Mouse (Mus musculus) limb, embryonic 14.5 days (tissue): Measurements from ENCODE around the gene Tnpo3. TPM values are rescaled to one million over a fixed set of nuclear protein-coding genes. Genes with fewer than 3 reads are reported as not detected.

Experiments
- ATAC-seq: fragments of 200-750 bp; cut with Nextera tagmentation; 2 replicates; pipeline ENCODE4 v1.8.0; 2017; ENCODE audit warnings: low read depth, moderate number of reproducible peaks, moderate TSS enrichment; ENCODE audit not compliant: low FRiP score
- DNase-seq: peaks from one replicate; pipeline ENCODE4 v3.0.0-alpha.2; 2015; ENCODE audit warnings: low spot score
- H3K27ac ChIP-seq: fragments of 300-500 bp; sonication (generic); replicated peaks from 2 replicates; pipeline ENCODE4 v1.5.1; 2014; ENCODE audit warnings: low read depth, mild to moderate bottlenecking, low read length, moderate library complexity, mixed read lengths
- H3K27me3 ChIP-seq: fragments of 300-500 bp; sonication (generic); 2 replicates; pipeline ENCODE4 v1.6.1; 2014; ENCODE audit warnings: low read length, mixed read lengths; ENCODE audit not compliant: control insufficient read depth, insufficient read depth
- H3K36me3 ChIP-seq: fragments of 300-500 bp; sonication (generic); 2 replicates; pipeline ENCODE4 v1.6.1; 2014; ENCODE audit warnings: mild to moderate bottlenecking, low read length, moderate library complexity, mixed read lengths; ENCODE audit not compliant: control insufficient read depth, insufficient read depth
- H3K4me1 ChIP-seq: fragments of 300-500 bp; sonication (generic); 2 replicates; pipeline ENCODE4 v1.6.1; 2014; ENCODE audit warnings: antibody characterized with exemption, low read length, mixed read lengths; ENCODE audit not compliant: control insufficient read depth, insufficient read depth
- H3K4me2 ChIP-seq: fragments of 300-500 bp; sonication (generic); replicated peaks from 2 replicates; pipeline ENCODE4 v1.6.1; 2014; ENCODE audit warnings: low read depth, mild to moderate bottlenecking, low read length, moderate library complexity; ENCODE audit not compliant: severe bottlenecking
- H3K4me3 ChIP-seq: fragments of 300-500 bp; sonication (generic); replicated peaks from 2 replicates; pipeline ENCODE4 v1.5.1; 2014; ENCODE audit warnings: low read length
- H3K9ac ChIP-seq: fragments of 300-500 bp; sonication (generic); 2 replicates; pipeline ENCODE4 v1.6.1; 2014; ENCODE audit warnings: mild to moderate bottlenecking, low read depth, low read length, moderate library complexity; ENCODE audit not compliant: severe bottlenecking
- H3K9me3 ChIP-seq: fragments of 300-500 bp; sonication (generic); 2 replicates; pipeline ENCODE4 v1.6.1; 2016; ENCODE audit warnings: low read length; ENCODE audit not compliant: control insufficient read depth
- POLR2A ChIP-seq: fragments of 200-500 bp; IDR thresholded peaks from 2 replicates; pipeline ENCODE4 v1.8.0; 2012; ENCODE audit warnings: inconsistent platforms, mild to moderate bottlenecking, moderate library complexity, borderline replicate concordance; ENCODE audit not compliant: insufficient read depth, insufficient read length; ENCODE audit errors: extremely low read depth
- WGBS: fragments of 180-500 bp; shearing (Covaris S2); extraction: QIAGEN DNeasy Blood & Tissue Kit; methylation state at CpG from one replicate; pipeline ENCODE4 v1.1.7; 2014; 5-methylcytosine and 5-hydroxymethylcytosine counted together
- polyA plus RNA-seq, 2 experiments: library from polyadenylated mRNA; depleted of rRNA in 1 of 2; stranded (reverse) in 1 of 2; unstranded in 1 of 2; fragments of >200 nt; fragmentation: Nextera tagmentation in 1 of 2; extraction: Ambion mirVana in 1 of 2; gene quantifications; 2 replicates each; pipeline versions ENCODE4 v1.2.1 to v1.2.3; 2012 to 2014

The Tnpo3 gene
- polyA plus RNA-seq, 2 experiments, result 64.0 to 82.7 TPM

DNA sequence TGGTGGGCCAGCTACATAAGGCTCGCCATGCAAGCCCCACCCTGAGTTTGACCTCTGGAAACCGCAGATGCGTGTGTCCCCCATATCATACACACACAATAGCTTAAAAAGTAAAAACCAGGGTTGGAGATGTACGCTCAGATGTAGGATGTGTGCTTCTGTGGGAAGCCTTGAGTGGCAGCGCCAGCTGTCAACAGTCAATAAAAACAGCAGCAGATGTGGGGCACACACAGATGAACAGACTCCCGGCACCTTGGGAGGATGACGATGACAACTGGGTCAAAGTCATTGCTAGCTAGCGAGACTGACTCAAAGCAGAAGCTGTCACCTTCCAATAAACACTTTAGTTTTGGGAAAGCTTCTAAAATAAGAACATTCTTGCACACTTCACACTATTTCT, 70.2 kb downstream of the Tnpo3 start:
- Histone ChIP-seq H3K9me3 (no peaks in the 10 kb centered on the region), H3K36me3 (peaks cover 46% of the 10 kb centered on the region), H3K4me2 (no peak overlapping the region), H3K9ac (no peak overlapping the region), H3K4me3 (no peak overlapping the region), H3K27ac (no peak overlapping the region), H3K27me3 (no peaks in the 10 kb centered on the region), H3K4me1 (no peaks in the 10 kb centered on the region)
- DNase-seq (peak; percentile 9), ATAC-seq (peak; percentile 35; the same call in 1 of the 2 replicates)
- WGBS, result 83% methylated on average over 8 of the region's 8 CpGs
- no peak for TF ChIP-seq POLR2A

DNA sequence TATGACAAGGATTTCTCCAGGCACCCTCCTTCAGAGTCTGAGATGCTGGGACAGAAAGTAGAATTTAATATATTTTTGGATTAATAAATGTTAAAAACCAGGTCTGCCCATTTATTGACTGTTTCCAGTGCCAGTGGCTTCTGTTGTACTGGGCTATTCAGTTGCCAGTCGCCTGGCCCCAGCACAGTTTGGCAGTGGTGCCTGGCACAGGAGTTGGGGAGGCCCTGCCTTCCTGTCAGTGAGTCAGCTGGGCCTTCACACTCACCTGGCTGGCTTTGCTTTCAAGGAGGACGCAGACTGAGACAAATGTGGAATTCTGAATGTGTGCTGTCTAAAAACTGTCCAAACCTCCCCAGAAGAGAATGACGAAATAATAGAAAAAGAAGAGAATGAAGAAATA, 72.5 kb downstream of the Tnpo3 start:
- Histone ChIP-seq H3K4me3 (no peak overlapping the region), H3K4me2 (no peak overlapping the region), H3K27ac (no peak overlapping the region), H3K4me1 (no peaks in the 10 kb centered on the region), H3K9me3 (no peaks in the 10 kb centered on the region), H3K36me3 (peaks cover 26% of the 10 kb centered on the region), H3K27me3 (no peaks in the 10 kb centered on the region), H3K9ac (no peak overlapping the region)
- DNase-seq, result no peak
- TF ChIP-seq POLR2A, result no peak
- 78% methylated on average over 3 of the region's 3 CpGs for WGBS
- ATAC-seq, result no peak

GRCm38 (mm10) chr6:29536651-29537193, 73.0 kb downstream of the Tnpo3 start:
- H3K9ac ChIP-seq, result no peak overlapping the region
- no peak for TF ChIP-seq POLR2A
- no peaks in the 10 kb centered on the region for H3K27me3 ChIP-seq
- no peak overlapping the region for H3K4me2 ChIP-seq
- WGBS, result 55% methylated on average over 4 of the region's 4 CpGs
- DNase-seq (no peak), ATAC-seq (no peak)
- no peak overlapping the region for H3K27ac ChIP-seq
- H3K36me3 ChIP-seq, result peaks cover 21% of the 10 kb centered on the region
- no peaks in the 10 kb centered on the region for H3K4me1 ChIP-seq
- no peaks in the 10 kb centered on the region for H3K9me3 ChIP-seq
- H3K4me3 ChIP-seq, result no peak overlapping the region

DNA sequence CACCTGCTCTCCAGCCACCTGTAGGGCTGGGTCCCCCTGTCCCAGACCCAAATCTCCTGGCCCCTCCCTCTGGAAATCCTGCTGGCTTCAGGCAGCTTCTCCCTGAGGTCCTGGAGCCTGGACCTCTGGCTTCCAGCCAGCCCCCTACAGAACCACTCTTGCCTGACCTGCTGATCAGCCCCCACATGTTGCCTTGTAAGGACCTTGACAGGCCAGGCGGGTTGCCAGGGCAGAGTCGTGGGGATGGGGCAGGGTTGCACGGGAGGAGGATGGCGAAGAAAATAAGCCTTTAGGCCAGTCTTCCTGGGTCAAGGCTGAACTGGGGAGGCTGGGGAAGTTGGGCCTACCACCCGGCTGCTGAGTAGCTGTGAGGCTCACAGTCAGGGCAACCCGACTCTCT, 74.4 kb downstream of the Tnpo3 start:
- H3K27me3 ChIP-seq, result no peaks in the 10 kb centered on the region
- H3K4me2 ChIP-seq, result no peak overlapping the region
- WGBS, result 75% methylated on average over 6 of the region's 6 CpGs
- no peak overlapping the region for H3K9ac ChIP-seq
- H3K9me3 ChIP-seq, result no peaks in the 10 kb centered on the region
- ATAC-seq, result no peak
- no peak overlapping the region for H3K4me3 ChIP-seq
- H3K27ac ChIP-seq, result no peak overlapping the region
- no peak for TF ChIP-seq POLR2A
- no peak for DNase-seq
- peaks cover 10% of the 10 kb centered on the region for H3K36me3 ChIP-seq
- no peaks in the 10 kb centered on the region for H3K4me1 ChIP-seq

GRCm38 (mm10) chr6:29530050-29530449, 79.6 kb downstream of the Tnpo3 start:
- H3K36me3 ChIP-seq, result no peaks in the 10 kb centered on the region
- WGBS, result 46% methylated on average over 4 of the region's 4 CpGs
- H3K27ac ChIP-seq, result no peak overlapping the region
- H3K4me1 ChIP-seq, result peaks cover 7% of the 10 kb centered on the region
- ATAC-seq, result no peak
- no peaks in the 10 kb centered on the region for H3K9me3 ChIP-seq
- H3K27me3 ChIP-seq, result peaks cover 36% of the 10 kb centered on the region
- no peak for DNase-seq
- H3K9ac ChIP-seq, result no peak overlapping the region
- TF ChIP-seq POLR2A, result no peak
- no peak overlapping the region for H3K4me3 ChIP-seq
- no peak overlapping the region for H3K4me2 ChIP-seq

DNA sequence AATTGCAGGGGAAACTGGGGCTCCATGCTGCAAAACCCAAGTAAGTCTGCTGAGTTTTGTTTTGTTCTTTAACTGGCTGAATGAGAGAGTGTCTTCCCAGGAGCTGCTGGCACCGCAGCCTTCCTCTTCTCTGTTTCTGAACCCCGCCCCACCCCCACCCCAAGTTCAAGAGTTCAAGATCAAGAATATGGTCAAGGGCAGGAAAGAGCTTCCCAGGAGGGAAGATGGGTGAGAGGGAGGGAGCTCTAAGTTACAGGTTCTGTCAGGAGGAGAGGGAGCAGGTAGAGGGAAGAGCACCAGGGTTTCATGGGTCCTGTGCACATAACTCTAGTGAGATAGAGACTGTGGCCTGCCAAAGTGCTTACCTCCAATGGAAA, 80.3 kb downstream of the Tnpo3 start:
- 41% methylated on average over 2 of the region's 2 CpGs for WGBS
- ATAC-seq (no peak), DNase-seq (no peak)
- no peaks in the 10 kb centered on the region for H3K36me3 ChIP-seq
- peaks cover 7% of the 10 kb centered on the region for H3K4me1 ChIP-seq
- H3K4me2 ChIP-seq, result no peak overlapping the region
- H3K27ac ChIP-seq, result no peak overlapping the region
- H3K9me3 ChIP-seq, result no peaks in the 10 kb centered on the region
- peaks cover 36% of the 10 kb centered on the region for H3K27me3 ChIP-seq
- H3K4me3 ChIP-seq, result no peak overlapping the region
- no peak overlapping the region for H3K9ac ChIP-seq
- TF ChIP-seq POLR2A, result no peak
